Mouse (Mus musculus): Measurements from ENCODE around the gene Apobec3.

- TF ChIP-seq CTCF (IDR thresholded peaks at IDR 0.05; ENCODE audit: control insufficient read depth, insufficient read depth, insufficient replicate concordance, low read depth, low read length) = no peak
- TF ChIP-seq POLR2A (IDR thresholded peaks at IDR 0.05; ENCODE audit: control insufficient read depth, low read depth, low read length) = no peak
Measured at GRCm38 (mm10) chr15:79939913-79940312, 48.5 kb downstream of the Apobec3 start.
